Mouse (Mus musculus) forebrain, postnatal 0 days (tissue): ENCODE measurements at regions not wholly inside any gene's neighbourhood (a gene's known extent, or its start where the extent isn't known, plus 50 kb on each side); places are given as distances from the start of the nearest gene placed in this dataset.

Experiments
- ATAC-seq: fragments of 200-750 bp; cut with Nextera tagmentation; 2 replicates; pipeline ENCODE4 v1.8.0; 2017; ENCODE audit warnings: mild to moderate bottlenecking, moderate library complexity
- DNase-seq: peaks from one replicate; pipeline ENCODE4 v3.0.0-alpha.2; 2015
- H3K27ac ChIP-seq: fragments of 300-500 bp; sonication (generic); 2 replicates; pipeline ENCODE4 v1.5.1; 2014; ENCODE audit warnings: low read depth, mild to moderate bottlenecking, antibody characterized with exemption, low read length, moderate library complexity, mixed read lengths
- H3K27me3 ChIP-seq: fragments of 300-500 bp; sonication (generic); 2 replicates; pipeline ENCODE4 v1.6.1; 2014; ENCODE audit warnings: mild to moderate bottlenecking, low read length, mixed read lengths; ENCODE audit not compliant: insufficient read depth
- H3K36me3 ChIP-seq: fragments of 300-500 bp; sonication (generic); 2 replicates; pipeline ENCODE4 v1.6.1; 2014; ENCODE audit warnings: mild to moderate bottlenecking, moderate library complexity; ENCODE audit not compliant: insufficient read depth
- H3K4me1 ChIP-seq: fragments of 300-500 bp; sonication (generic); 2 replicates; pipeline ENCODE4 v1.6.1; 2014; ENCODE audit warnings: antibody characterized with exemption; ENCODE audit not compliant: insufficient read depth
- H3K4me2 ChIP-seq: fragments of 300-500 bp; sonication (generic); 2 replicates; pipeline ENCODE4 v1.6.1; 2014; ENCODE audit warnings: low read depth, mild to moderate bottlenecking, moderate library complexity
- H3K4me3 ChIP-seq: fragments of 300-500 bp; sonication (generic); 2 replicates; pipeline ENCODE4 v1.5.1; 2014; ENCODE audit warnings: low read depth, low read length, mixed read lengths
- H3K9ac ChIP-seq: fragments of 300-500 bp; sonication (generic); 2 replicates; pipeline ENCODE4 v1.6.1; 2014; ENCODE audit warnings: mild to moderate bottlenecking
- H3K9me3 ChIP-seq: fragments of 300-500 bp; sonication (generic); 2 replicates; pipeline ENCODE4 v1.6.1; 2016; ENCODE audit warnings: low read length
- CTCF ChIP-seq: sonication (generic); IDR thresholded peaks from 2 replicates; pipeline ENCODE4 v1.5.1; 2016; ENCODE audit warnings: antibody characterized with exemption, control low read depth, low read depth
- WGBS: fragments of 180-500 bp; shearing (Covaris S2); extraction: QIAGEN DNeasy Blood & Tissue Kit; methylation state at CpG from one replicate; pipeline ENCODE4 v1.1.7; 2014; 5-methylcytosine and 5-hydroxymethylcytosine counted together

DNA sequence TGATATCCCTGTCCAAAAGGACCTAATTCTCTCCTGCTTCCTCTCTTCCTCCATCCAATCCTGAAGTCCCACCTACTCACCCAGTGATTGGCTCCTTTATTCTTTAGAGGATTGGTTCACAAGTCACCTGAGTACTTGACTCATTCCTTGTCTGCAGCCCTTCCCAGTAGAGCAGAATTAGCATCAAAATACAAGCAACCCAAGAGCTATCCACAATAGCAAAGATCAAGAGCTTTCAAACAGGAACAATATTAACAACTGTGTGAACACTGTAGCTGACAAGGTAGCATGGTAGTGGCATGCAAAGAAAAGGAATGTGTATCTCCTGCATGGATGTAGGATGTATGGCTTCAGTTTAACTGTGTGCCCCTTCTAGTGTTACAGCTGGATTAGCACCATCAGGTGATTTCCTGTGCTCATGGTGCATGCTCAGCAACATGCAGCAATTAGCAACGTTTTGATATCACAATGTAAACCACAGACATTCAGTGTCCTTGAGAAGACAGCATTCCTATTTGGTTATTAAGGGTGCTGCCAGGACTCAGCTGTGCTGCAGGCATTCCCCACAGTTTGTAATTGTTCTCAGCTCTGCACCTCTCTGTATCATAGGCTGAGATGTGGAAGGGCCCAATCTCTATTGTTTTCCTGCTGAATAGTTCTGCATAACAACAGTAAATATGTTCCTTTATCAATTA, 437.2 kb downstream of the Ptprc start:
- Histone ChIP-seq H3K4me3 (no peak overlapping the region), H3K36me3 (no peaks in the 10 kb centered on the region), H3K27ac (no peak overlapping the region), H3K9ac (no peak overlapping the region), H3K4me2 (no peak overlapping the region), H3K9me3 (no peaks in the 10 kb centered on the region), H3K27me3 (no peaks in the 10 kb centered on the region), H3K4me1 (no peaks in the 10 kb centered on the region)
- ATAC-seq (no peak), DNase-seq (no peak)
- 9% methylated on average over 1 of the region's 1 CpGs for WGBS
- TF ChIP-seq CTCF: no peak

DNA sequence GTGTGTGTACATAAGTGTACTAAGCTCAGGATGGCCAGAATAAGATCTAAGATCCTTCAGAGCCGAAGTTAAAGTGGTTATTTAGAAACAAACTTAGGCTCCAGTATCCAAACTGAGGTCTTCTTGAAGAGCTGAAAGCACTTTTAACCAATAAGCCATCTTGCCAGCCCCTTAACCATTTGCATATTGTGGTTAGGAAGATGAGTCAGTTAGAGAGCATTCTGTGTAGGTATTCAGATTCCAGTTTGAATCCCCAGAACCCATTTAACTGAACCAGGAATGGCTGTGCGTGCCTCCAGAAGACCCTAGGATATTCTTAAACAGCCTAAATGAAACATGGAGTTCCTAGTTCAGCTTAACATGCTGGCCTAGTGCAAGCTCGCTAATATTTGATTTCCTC, 471.6 kb downstream of the Ptprc start:
- H3K4me3 ChIP-seq: no peak overlapping the region
- no peak overlapping the region for H3K4me2 ChIP-seq
- DNase-seq (no peak), ATAC-seq (no peak)
- no peak overlapping the region for H3K27ac ChIP-seq
- 82% methylated on average over 3 of the region's 3 CpGs for WGBS
- no peaks in the 10 kb centered on the region for H3K36me3 ChIP-seq
- no peaks in the 10 kb centered on the region for H3K27me3 ChIP-seq
- no peaks in the 10 kb centered on the region for H3K4me1 ChIP-seq
- no peak for TF ChIP-seq CTCF
- no peak overlapping the region for H3K9ac ChIP-seq
- no peaks in the 10 kb centered on the region for H3K9me3 ChIP-seq

DNA sequence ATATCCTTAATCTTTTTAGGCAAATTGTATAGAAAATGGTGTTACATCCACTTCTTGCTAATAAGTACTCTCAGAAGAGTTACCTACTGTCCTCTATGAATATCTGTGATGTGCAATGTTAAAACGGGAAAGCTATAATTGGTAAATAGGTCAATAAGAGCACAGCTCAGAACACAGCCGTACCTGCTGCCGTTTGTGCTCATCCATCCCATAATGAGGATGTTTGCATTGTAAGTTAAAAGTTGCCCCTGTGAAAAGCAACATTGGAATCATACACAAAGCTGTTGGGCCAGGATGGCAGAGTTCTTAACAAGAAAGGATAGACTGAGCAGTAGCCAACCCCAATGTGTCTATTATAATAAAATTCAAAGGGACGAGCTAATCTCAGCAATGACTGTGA, 476.6 kb downstream of the Ptprc start:
- H3K36me3 ChIP-seq: no peaks in the 10 kb centered on the region
- TF ChIP-seq CTCF: no peak
- no peak overlapping the region for H3K4me2 ChIP-seq
- no peak for DNase-seq
- no peak for ATAC-seq
- 74% methylated on average over 4 of the region's 4 CpGs for WGBS
- no peaks in the 10 kb centered on the region for H3K9me3 ChIP-seq
- no peaks in the 10 kb centered on the region for H3K27me3 ChIP-seq
- no peaks in the 10 kb centered on the region for H3K4me1 ChIP-seq
- no peak overlapping the region for H3K27ac ChIP-seq
- no peak overlapping the region for H3K4me3 ChIP-seq
- no peak overlapping the region for H3K9ac ChIP-seq

DNA sequence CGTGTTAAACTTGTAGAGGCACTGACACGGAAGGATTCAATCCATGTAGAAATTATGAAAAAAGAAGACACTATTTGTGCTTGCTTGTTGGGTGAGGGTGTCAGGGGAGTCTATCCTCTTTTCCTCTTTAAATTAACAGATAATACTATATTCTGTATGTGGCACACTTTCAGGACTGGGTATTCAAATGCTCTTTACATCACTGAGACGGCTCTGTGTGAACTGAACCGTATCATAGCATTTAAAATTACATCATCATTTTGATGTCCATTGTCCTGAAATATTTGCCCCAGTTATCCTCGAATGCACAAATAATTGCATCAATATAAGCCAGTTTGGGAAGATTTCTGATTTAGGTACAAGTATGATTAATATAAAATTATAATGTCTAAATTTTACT, 478.2 kb downstream of the Ptprc start:
- Histone ChIP-seq H3K4me3 (no peak overlapping the region), H3K36me3 (no peaks in the 10 kb centered on the region), H3K27ac (peak overlapping the region; percentile 22; the same call in 1 of the 2 replicates), H3K4me1 (no peaks in the 10 kb centered on the region), H3K27me3 (no peaks in the 10 kb centered on the region), H3K9me3 (no peaks in the 10 kb centered on the region), H3K9ac (no peak overlapping the region), H3K4me2 (no peak overlapping the region)
- WGBS: 22% methylated on average over 5 of the region's 5 CpGs
- DNase-seq (no peak), ATAC-seq (no peak)
- no peak for TF ChIP-seq CTCF

DNA sequence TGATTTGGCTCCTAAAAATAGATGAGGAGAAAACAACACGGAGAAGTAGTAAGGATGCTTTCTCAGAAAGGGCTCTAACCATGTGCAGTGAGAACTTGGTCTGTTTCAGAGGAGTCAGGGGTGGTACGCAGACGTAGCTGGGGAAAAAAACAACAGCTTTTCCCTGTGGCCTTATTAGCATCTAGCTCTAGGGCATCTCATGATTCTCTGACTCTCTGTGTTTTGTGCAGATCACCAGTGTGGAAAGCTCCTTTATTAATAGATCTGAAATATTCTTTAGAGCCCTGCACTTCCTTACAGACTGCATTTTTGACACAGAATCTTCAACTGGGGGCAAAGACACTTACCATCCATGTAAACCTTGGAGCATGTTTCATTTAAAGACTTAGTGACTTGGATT, 478.7 kb downstream of the Ptprc start:
- WGBS: 6% methylated on average over 3 of the region's 3 CpGs
- Histone ChIP-seq H3K4me1 (no peaks in the 10 kb centered on the region), H3K9me3 (no peaks in the 10 kb centered on the region), H3K9ac (no peak overlapping the region), H3K4me2 (no peak overlapping the region), H3K36me3 (no peaks in the 10 kb centered on the region), H3K4me3 (no peak overlapping the region), H3K27me3 (no peaks in the 10 kb centered on the region), H3K27ac (no peak overlapping the region)
- no peak for TF ChIP-seq CTCF
- no peak for ATAC-seq
- no peak for DNase-seq

DNA sequence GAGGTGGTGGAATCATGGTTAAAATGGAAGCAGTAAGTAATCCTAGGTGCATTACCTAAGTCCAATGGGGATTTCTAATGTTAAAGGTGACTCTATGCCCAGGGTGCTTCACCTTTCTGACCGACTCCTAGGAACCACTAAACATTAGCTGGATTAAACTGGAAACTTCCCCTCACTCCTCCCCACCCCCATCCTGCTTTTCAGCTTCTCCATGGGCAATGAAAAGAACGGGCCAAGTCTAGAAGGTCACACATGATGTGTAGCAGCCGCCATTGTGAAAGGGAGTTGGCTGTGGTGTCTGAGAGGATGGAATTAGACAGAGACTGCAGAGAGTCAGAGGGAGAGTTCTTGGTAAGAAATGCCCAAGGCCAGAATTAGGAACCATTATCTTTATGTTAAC, 479.8 kb downstream of the Ptprc start:
- no peak for TF ChIP-seq CTCF
- H3K4me1 ChIP-seq: no peaks in the 10 kb centered on the region
- no peak overlapping the region for H3K9ac ChIP-seq
- ATAC-seq: no peak
- no peak overlapping the region for H3K4me3 ChIP-seq
- no peak overlapping the region for H3K4me2 ChIP-seq
- WGBS: 68% methylated on average over 3 of the region's 3 CpGs
- no peaks in the 10 kb centered on the region for H3K36me3 ChIP-seq
- no peak overlapping the region for H3K27ac ChIP-seq
- no peak for DNase-seq
- no peaks in the 10 kb centered on the region for H3K9me3 ChIP-seq
- H3K27me3 ChIP-seq: no peaks in the 10 kb centered on the region

DNA sequence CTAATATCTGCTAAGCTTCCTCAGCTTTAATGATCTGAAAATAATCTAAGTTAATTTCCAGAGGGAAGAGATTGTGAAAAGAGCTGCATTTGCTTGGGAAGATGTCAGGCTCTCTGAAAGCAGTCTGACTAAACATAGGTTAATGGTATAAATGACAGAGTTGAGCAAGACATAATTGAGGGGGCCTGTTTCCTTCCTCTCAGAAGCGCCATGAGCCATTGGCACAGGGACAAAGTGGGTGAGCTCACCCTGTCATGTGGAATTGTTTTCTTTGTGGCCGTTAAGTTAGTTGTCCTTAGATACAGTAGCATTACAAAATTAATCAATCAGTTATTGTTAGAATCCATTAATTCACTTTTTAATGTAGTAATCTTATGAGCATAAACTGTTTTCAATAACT, 483.0 kb downstream of the Ptprc start:
- no peaks in the 10 kb centered on the region for H3K4me1 ChIP-seq
- no peaks in the 10 kb centered on the region for H3K9me3 ChIP-seq
- DNase-seq (no peak), ATAC-seq (peak; percentile 48; the same call in 1 of the 2 replicates)
- no peaks in the 10 kb centered on the region for H3K27me3 ChIP-seq
- H3K36me3 ChIP-seq: no peaks in the 10 kb centered on the region
- H3K4me3 ChIP-seq: no peak overlapping the region
- no peak overlapping the region for H3K9ac ChIP-seq
- no peak for TF ChIP-seq CTCF
- H3K4me2 ChIP-seq: no peak overlapping the region
- no peak overlapping the region for H3K27ac ChIP-seq
- 28% methylated on average over 2 of the region's 2 CpGs for WGBS
